Mouse (Mus musculus) adrenal gland, postnatal 14 days (tissue): ENCODE data around the gene Samm50. TPM values are rescaled to one million over a fixed set of nuclear protein-coding genes. Genes with fewer than 3 reads are reported as not detected.

Experiments
- DNase-seq: peaks from one replicate; pipeline ENCODE4 v3.0.0; 2021; ENCODE audit warnings: mixed read lengths
- total RNA-seq: library from RNA; stranded (reverse); gene quantifications from 2 replicates; pipeline ENCODE4 v1.2.3, GENCODE M21; 2021

The Samm50 gene
- total RNA-seq, 1 experiment from 2014 or later = 213 TPM

- no peak for DNase-seq
These were observed 18.9 kb downstream of the Samm50 start for GRCm38 (mm10) chr15:84210941-84211340.

- no peak for DNase-seq
These were observed 19.5 kb downstream of the Samm50 start for GRCm38 (mm10) chr15:84211564-84211963.

GRCm38 (mm10) chr15:84212031-84212755 lies 20.2 kb downstream of the Samm50 start:
- DNase-seq = peak; percentile 89

GRCm38 (mm10) chr15:84212756-84213105 lies 20.7 kb downstream of the Samm50 start:
- DNase-seq = peak; percentile 74

- no peak for DNase-seq
These were observed 21.2 kb downstream of the Samm50 start for GRCm38 (mm10) chr15:84213162-84213739.

GRCm38 (mm10) chr15:84214476-84214875 lies 22.4 kb downstream of the Samm50 start:
- DNase-seq = no peak

- DNase-seq = no peak
These were observed 23.2 kb downstream of the Samm50 start for GRCm38 (mm10) chr15:84215273-84215672.

GRCm38 (mm10) chr15:84216026-84216425 lies 24.0 kb downstream of the Samm50 start:
- no peak for DNase-seq

GRCm38 (mm10) chr15:84216461-84217084 lies 24.5 kb downstream of the Samm50 start:
- DNase-seq = peak; percentile 59

- DNase-seq = no peak
These were observed 26.1 kb downstream of the Samm50 start for GRCm38 (mm10) chr15:84217969-84218782.

GRCm38 (mm10) chr15:84218783-84219271 lies 26.8 kb downstream of the Samm50 start:
- DNase-seq = peak; percentile 59

GRCm38 (mm10) chr15:84221539-84221938 lies 29.5 kb downstream of the Samm50 start:
- DNase-seq = no peak

GRCm38 (mm10) chr15:84223423-84223822 lies 31.4 kb downstream of the Samm50 start:
- peak; percentile 62 for DNase-seq

- no peak for DNase-seq
These were observed 32.7 kb downstream of the Samm50 start for GRCm38 (mm10) chr15:84224779-84225178.

GRCm38 (mm10) chr15:84226918-84227317 lies 34.9 kb downstream of the Samm50 start:
- DNase-seq = no peak

- peak; percentile 24 for DNase-seq
These were observed 38.6 kb downstream of the Samm50 start for GRCm38 (mm10) chr15:84230661-84231060.

- peak; percentile 40 for DNase-seq
These were observed 39.2 kb downstream of the Samm50 start for GRCm38 (mm10) chr15:84231113-84231712.

- DNase-seq = peak; percentile 75
These were observed 39.9 kb downstream of the Samm50 start, which contains the start of gene Parvb for GRCm38 (mm10) chr15:84231721-84232561. Gene Parvb (plus strand): TSS chr15:84232043.

GRCm38 (mm10) chr15:84232609-84233008 lies 40.6 kb downstream of the Samm50 start:
- no peak for DNase-seq

- no peak for DNase-seq
These were observed 42.9 kb downstream of the Samm50 start for GRCm38 (mm10) chr15:84234794-84235581.
